Mouse (Mus musculus) hindbrain, embryonic 16.5 days (tissue): ENCODE data around the gene Ccdc144b. TPM values are rescaled to one million over a fixed set of nuclear protein-coding genes. Genes with fewer than 3 reads are reported as not detected.

Experiments
- ATAC-seq: fragments of 200-750 bp; cut with Nextera tagmentation; 2 replicates; pipeline ENCODE4 v1.8.0; 2017; ENCODE audit warnings: moderate TSS enrichment, moderate library complexity
- H3K27ac ChIP-seq: fragments of 300-500 bp; sonication (generic); 2 replicates; pipeline ENCODE4 v1.5.1; 2014; ENCODE audit warnings: low read depth, mild to moderate bottlenecking, control low read depth, low read length, moderate library complexity
- H3K27me3 ChIP-seq: fragments of 300-500 bp; sonication (generic); replicated peaks from 2 replicates; pipeline ENCODE4 v1.6.1; 2014; ENCODE audit warnings: low read length; ENCODE audit not compliant: control insufficient read depth, insufficient read depth
- H3K36me3 ChIP-seq: fragments of 300-500 bp; sonication (generic); 2 replicates; pipeline ENCODE4 v1.6.1; 2014; ENCODE audit warnings: mild to moderate bottlenecking, low read length, moderate library complexity, mixed read lengths; ENCODE audit not compliant: control insufficient read depth, insufficient read depth
- H3K4me1 ChIP-seq: fragments of 300-500 bp; sonication (generic); 2 replicates; pipeline ENCODE4 v1.6.1; 2014; ENCODE audit warnings: low read depth, low read length; ENCODE audit not compliant: control insufficient read depth, insufficient read depth
- H3K4me2 ChIP-seq: fragments of 300-500 bp; sonication (generic); 2 replicates; pipeline ENCODE4 v1.6.1; 2014; ENCODE audit warnings: mild to moderate bottlenecking, low read length, control low read depth, moderate library complexity
- H3K4me3 ChIP-seq: fragments of 300-500 bp; sonication (generic); 2 replicates; pipeline ENCODE4 v1.5.1; 2014; ENCODE audit warnings: mild to moderate bottlenecking, low read length, control low read depth, moderate library complexity
- H3K9ac ChIP-seq: fragments of 300-500 bp; sonication (generic); 2 replicates; pipeline ENCODE4 v1.6.1; 2014; ENCODE audit warnings: low read depth, mild to moderate bottlenecking, control low read depth, low read length, moderate library complexity
- H3K9me3 ChIP-seq: fragments of 300-500 bp; sonication (generic); 2 replicates; pipeline ENCODE4 v1.6.1; 2014; ENCODE audit warnings: mild to moderate bottlenecking, low read length, moderate library complexity; ENCODE audit not compliant: control insufficient read depth
- WGBS: fragments of 180-500 bp; shearing (Covaris S2); extraction: QIAGEN DNeasy Blood & Tissue Kit; methylation state at CpG from one replicate; pipeline ENCODE4 v1.1.7; 2014; 5-methylcytosine and 5-hydroxymethylcytosine counted together
- polyA plus RNA-seq: library from polyadenylated mRNA; unstranded; fragments of >200 nt; fragmentation: Nextera tagmentation; extraction: Ambion mirVana; gene quantifications from 2 replicates; pipeline ENCODE4 v1.2.1, GENCODE M21; 2015

The Ccdc144b gene
- polyA plus RNA-seq, 1 experiment from 2014 or later = not detected

GRCm38 (mm10) chr3:36074231-36074630, 20.9 kb upstream of the Ccdc144b start:
- H3K4me2 ChIP-seq = no peak overlapping the region
- peaks cover 51% of the 10 kb centered on the region for H3K36me3 ChIP-seq
- no peaks in the 10 kb centered on the region for H3K4me1 ChIP-seq
- 97% methylated on average over 6 of the region's 6 CpGs for WGBS
- no peak overlapping the region for H3K9ac ChIP-seq
- H3K4me3 ChIP-seq = no peak overlapping the region
- no peak for ATAC-seq
- H3K9me3 ChIP-seq = no peaks in the 10 kb centered on the region
- H3K27me3 ChIP-seq = no peaks in the 10 kb centered on the region
- no peak overlapping the region for H3K27ac ChIP-seq

GRCm38 (mm10) chr3:36071047-36071446, 17.7 kb upstream of the Ccdc144b start:
- H3K4me1 ChIP-seq = peaks cover 16% of the 10 kb centered on the region
- peaks cover 25% of the 10 kb centered on the region for H3K36me3 ChIP-seq
- H3K4me3 ChIP-seq = no peak overlapping the region
- ATAC-seq = no peak
- no peak overlapping the region for H3K27ac ChIP-seq
- 98% methylated on average over 5 of the region's 5 CpGs for WGBS
- H3K27me3 ChIP-seq = no peaks in the 10 kb centered on the region
- H3K9ac ChIP-seq = no peak overlapping the region
- no peak overlapping the region for H3K4me2 ChIP-seq
- H3K9me3 ChIP-seq = no peaks in the 10 kb centered on the region

GRCm38 (mm10) chr3:36070436-36070835, 17.1 kb upstream of the Ccdc144b start:
- no peak overlapping the region for H3K4me3 ChIP-seq
- ATAC-seq = no peak
- WGBS = 93% methylated on average over 4 of the region's 4 CpGs
- H3K9me3 ChIP-seq = no peaks in the 10 kb centered on the region
- H3K4me2 ChIP-seq = no peak overlapping the region
- peaks cover 17% of the 10 kb centered on the region for H3K4me1 ChIP-seq
- peaks cover 19% of the 10 kb centered on the region for H3K36me3 ChIP-seq
- H3K9ac ChIP-seq = no peak overlapping the region
- H3K27me3 ChIP-seq = no peaks in the 10 kb centered on the region
- no peak overlapping the region for H3K27ac ChIP-seq

- Histone ChIP-seq H3K4me1 (peaks cover 20% of the 10 kb centered on the region), H3K4me2 (no peak overlapping the region), H3K4me3 (no peak overlapping the region), H3K27me3 (peaks cover 4% of the 10 kb centered on the region; the same call in 1 of the 2 replicates), H3K9ac (no peak overlapping the region), H3K36me3 (no peaks in the 10 kb centered on the region), H3K27ac (no peak overlapping the region), H3K9me3 (no peaks in the 10 kb centered on the region)
- no peak for ATAC-seq
- 93% methylated on average over 6 of the region's 6 CpGs for WGBS
Observed at GRCm38 (mm10) chr3:36067731-36068130, 14.4 kb upstream of the Ccdc144b start.

GRCm38 (mm10) chr3:36065843-36066651, 12.7 kb upstream of the Ccdc144b start, which contains the start of gene Acad9:
Gene Acad9, plus strand, starts transcription at chr3:36065979.
- H3K27me3 ChIP-seq = peaks cover 9% of the 10 kb centered on the region
- H3K9me3 ChIP-seq = no peaks in the 10 kb centered on the region
- peak within 1 kb of the TSS; percentile 95 for H3K9ac ChIP-seq
- no peaks in the 10 kb centered on the region for H3K36me3 ChIP-seq
- under 1% methylated on average over 49 of the region's 49 CpGs for WGBS
- H3K4me3 ChIP-seq = peak within 1 kb of the TSS; percentile 100
- H3K4me2 ChIP-seq = peak within 1 kb of the TSS; percentile 95
- peaks cover 20% of the 10 kb centered on the region for H3K4me1 ChIP-seq
- H3K27ac ChIP-seq = peak within 1 kb of the TSS; percentile 79
- ATAC-seq = peak; percentile 99

- 98% methylated on average over 2 of the region's 2 CpGs for WGBS
- ATAC-seq = no peak; the same call in 1 of the 2 replicates
- no peak overlapping the region for H3K9ac ChIP-seq
Observed at GRCm38 (mm10) chr3:36065166-36065565, 11.8 kb upstream of the Ccdc144b start.

GRCm38 (mm10) chr3:36064592-36065061, 11.3 kb upstream of the Ccdc144b start:
- no peak overlapping the region for H3K4me2 ChIP-seq
- no peaks in the 10 kb centered on the region for H3K36me3 ChIP-seq
- peaks cover 9% of the 10 kb centered on the region for H3K27me3 ChIP-seq
- peaks cover 20% of the 10 kb centered on the region for H3K4me1 ChIP-seq
- WGBS = 100% methylated on average over 1 of the region's 1 CpGs
- H3K4me3 ChIP-seq = no peak overlapping the region
- H3K9me3 ChIP-seq = no peaks in the 10 kb centered on the region
- no peak overlapping the region for H3K27ac ChIP-seq
- no peak overlapping the region for H3K9ac ChIP-seq
- no peak for ATAC-seq

More at GRCm38 (mm10) chr3:36065166-36065565, 11.8 kb upstream of the Ccdc144b start:
- Histone ChIP-seq H3K36me3 (no peaks in the 10 kb centered on the region), H3K27me3 (peaks cover 9% of the 10 kb centered on the region), H3K9me3 (no peaks in the 10 kb centered on the region), H3K4me1 (peaks cover 20% of the 10 kb centered on the region), H3K4me3 (peak overlapping the region; percentile 100), H3K4me2 (peak overlapping the region; percentile 95), H3K27ac (no peak overlapping the region)

- H3K36me3 ChIP-seq = no peaks in the 10 kb centered on the region
- peak; percentile 52; the same call in 1 of the 2 replicates for ATAC-seq
- no peak overlapping the region for H3K4me2 ChIP-seq
- peaks cover 2% of the 10 kb centered on the region for H3K4me1 ChIP-seq
- no peak overlapping the region; the same call in 1 of the 2 replicates for H3K9ac ChIP-seq
- H3K27ac ChIP-seq = no peak overlapping the region
- H3K27me3 ChIP-seq = peaks cover 9% of the 10 kb centered on the region
- no peaks in the 10 kb centered on the region for H3K9me3 ChIP-seq
- H3K4me3 ChIP-seq = no peak overlapping the region
- 34% methylated on average over 8 of the region's 8 CpGs for WGBS
Observed at GRCm38 (mm10) chr3:36060096-36060850, 6.9 kb upstream of the Ccdc144b start.

GRCm38 (mm10) chr3:36049106-36049505, 4.2 kb downstream of the Ccdc144b start:
- 85% methylated on average over 1 of the region's 1 CpGs for WGBS
- ATAC-seq = no peak
- H3K4me3 ChIP-seq = no peak overlapping the region
- no peak overlapping the region for H3K9ac ChIP-seq
- H3K4me2 ChIP-seq = no peak overlapping the region
- H3K27ac ChIP-seq = no peak overlapping the region
- H3K36me3 ChIP-seq = no peaks in the 10 kb centered on the region
- H3K9me3 ChIP-seq = no peaks in the 10 kb centered on the region
- no peaks in the 10 kb centered on the region for H3K27me3 ChIP-seq
- H3K4me1 ChIP-seq = no peaks in the 10 kb centered on the region
